Mouse (Mus musculus) Patski (cell line): ENCODE measurements around the gene Fam122a. TPM values are rescaled to one million over a fixed set of nuclear protein-coding genes. Genes with fewer than 3 reads are reported as not detected.

Experiments used
- ATAC-seq: fragments of 100-300 bp; one replicate; pipeline ENCODE4 v1.8.0; 2021
- CTCF ChIA-PET: fragments of 350-600 bp; sonication (Branson Sonifier 250); formaldehyde crosslinking; loops from one replicate; lab custom pipeline; 2022; ENCODE audit warnings: inconsistent platforms; lab: Charles Lee
- POLR2A ChIA-PET: fragments of 350-600 bp; sonication (Branson Sonifier 250); formaldehyde crosslinking; loops from one replicate; lab custom pipeline; 2022; ENCODE audit warnings: antibody characterized with exemption, inconsistent platforms; lab: Charles Lee
- DNase-seq: peaks from one replicate; pipeline ENCODE4 v3.0.0-alpha.2; 2011; ENCODE audit warnings: low read depth, low spot score
- H3K27me3 ChIP-seq: fragments of 371-371 bp; one replicate; pipeline ENCODE4 v1.5.1; 2021
- CTCF ChIP-seq: fragments of 100-300 bp; IDR thresholded peaks from one replicate; pipeline ENCODE4 v1.5.1; 2021
- in situ Hi-C: fragments of 300-500 bp; cut with MboI; formaldehyde crosslinking; loops from 3 replicates; pipeline ENCODE4 v1.11.1; 2018; ENCODE audit warnings: low pct_unique_long_range_greater_than_20kb, mixed read lengths
- polyA plus RNA-seq: library from polyadenylated mRNA; unstranded; gene quantifications from one replicate; pipeline ENCODE4 v1.2.3, GENCODE M21; 2021

Gene Fam122a
- polyA plus RNA-seq, 1 experiment from 2014 or later = 29.6 TPM

DNA sequence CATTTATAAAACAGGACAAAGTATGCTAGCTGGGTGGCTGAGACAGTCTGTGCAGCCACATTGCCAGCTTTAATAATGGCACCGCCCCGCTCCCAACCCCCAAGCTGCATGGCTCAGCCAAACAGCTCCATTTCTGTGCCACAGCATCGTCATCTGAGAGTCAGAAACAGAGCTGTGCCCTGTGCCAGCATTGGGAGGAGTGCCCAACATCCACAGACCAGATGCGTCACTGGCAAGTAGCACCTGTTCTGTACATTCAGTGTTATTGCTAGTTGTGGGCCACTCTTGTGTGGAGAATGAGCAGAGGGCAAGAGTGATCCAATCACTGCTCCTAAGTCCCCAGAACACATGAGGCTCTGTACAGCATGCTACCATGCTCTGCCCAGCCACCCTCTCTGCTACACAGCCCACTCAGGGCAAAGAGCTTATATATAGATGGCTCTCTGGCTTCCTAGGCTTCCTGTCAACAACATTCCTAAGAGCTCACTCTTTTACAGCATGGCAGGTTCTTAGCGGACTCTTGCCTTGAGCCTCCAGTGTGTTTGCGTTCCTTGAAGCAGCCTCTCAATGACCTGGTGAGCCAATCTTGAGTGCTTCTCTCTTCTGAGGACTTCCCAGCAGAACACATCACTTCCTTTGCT lies 20.4 kb downstream of the Fam122a start:
- in situ Hi-C loops = no loop called here
- CTCF ChIA-PET = interaction anchor here (1.5 kb wide), 1 partner anchor 14 kb away, joined by 5 read pairs; no protein-coding TSS in a partner anchor
- H3K27me3 ChIP-seq = peaks cover 44% of the 10 kb centered on the region
- no peak for TF ChIP-seq CTCF
- POLR2A ChIA-PET = no interaction called here
- no peak for ATAC-seq
- DNase-seq = no peak

DNA sequence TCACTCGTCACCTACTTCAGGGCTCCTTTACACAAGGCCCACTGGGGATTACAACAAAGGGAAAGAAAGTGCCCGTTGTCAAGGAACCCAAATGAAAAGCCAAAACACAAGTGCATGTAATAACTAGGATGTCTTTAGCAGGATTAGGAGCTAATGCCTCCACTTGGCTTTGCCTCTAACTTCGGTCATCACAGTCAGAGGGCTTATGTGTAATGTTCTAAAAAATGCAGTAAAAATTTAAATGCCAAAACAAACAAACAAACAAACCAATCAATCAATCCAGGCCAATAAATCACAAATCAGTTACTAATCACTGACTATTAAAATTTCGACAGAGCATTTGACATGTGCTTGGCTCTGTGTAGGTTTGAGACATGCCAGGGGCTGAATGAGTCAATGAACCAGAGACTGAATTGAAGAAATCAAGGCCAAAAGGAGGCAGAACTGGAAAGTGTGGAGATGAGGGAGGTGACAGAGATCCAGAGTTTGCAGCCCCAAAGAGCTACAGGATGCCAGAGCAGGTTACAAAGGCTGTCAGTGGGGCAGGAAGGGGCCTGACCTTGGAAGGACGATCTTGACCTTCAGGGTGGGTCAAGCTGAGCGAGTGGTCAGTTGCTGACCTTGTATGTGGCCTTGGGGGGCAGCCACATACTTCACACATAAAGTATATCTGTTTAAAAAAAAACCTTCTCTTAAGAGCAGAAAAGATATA lies 21.8 kb downstream of the Fam122a start:
- ChIA-PET POLR2A (no interaction called here), CTCF (interaction anchor here (1.5 kb wide), 1 partner anchor 16 kb away, joined by 5 read pairs; no protein-coding TSS in a partner anchor)
- in situ Hi-C loops = no loop called here
- DNase-seq = no peak
- peaks cover 32% of the 10 kb centered on the region for H3K27me3 ChIP-seq
- TF ChIP-seq CTCF = no peak
- no peak for ATAC-seq

DNA sequence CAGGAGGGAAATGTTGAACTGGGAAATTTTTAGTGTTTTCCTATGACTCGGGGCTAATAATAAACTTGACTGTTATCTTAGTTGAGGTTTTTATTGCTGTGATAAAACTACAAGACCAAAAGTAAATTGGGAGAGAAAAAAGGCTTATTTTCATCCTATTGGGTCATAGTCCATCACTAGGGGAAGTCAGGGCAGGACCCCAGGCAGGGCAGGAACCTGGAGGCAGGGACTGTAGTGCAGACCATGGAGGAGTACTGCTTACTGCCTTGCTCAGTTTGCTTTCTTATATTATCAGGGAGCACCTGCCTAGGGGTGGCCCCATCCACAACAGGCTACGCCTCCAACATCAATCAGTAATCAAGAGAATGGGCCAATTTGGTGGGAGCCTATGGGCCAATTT lies 22.7 kb downstream of the Fam122a start:
- TF ChIP-seq CTCF = no peak
- peaks cover 27% of the 10 kb centered on the region for H3K27me3 ChIP-seq
- CTCF ChIA-PET = no interaction called here
- in situ Hi-C loops = no loop called here
- POLR2A ChIA-PET = no interaction called here
- ATAC-seq (no peak), DNase-seq (no peak)

DNA sequence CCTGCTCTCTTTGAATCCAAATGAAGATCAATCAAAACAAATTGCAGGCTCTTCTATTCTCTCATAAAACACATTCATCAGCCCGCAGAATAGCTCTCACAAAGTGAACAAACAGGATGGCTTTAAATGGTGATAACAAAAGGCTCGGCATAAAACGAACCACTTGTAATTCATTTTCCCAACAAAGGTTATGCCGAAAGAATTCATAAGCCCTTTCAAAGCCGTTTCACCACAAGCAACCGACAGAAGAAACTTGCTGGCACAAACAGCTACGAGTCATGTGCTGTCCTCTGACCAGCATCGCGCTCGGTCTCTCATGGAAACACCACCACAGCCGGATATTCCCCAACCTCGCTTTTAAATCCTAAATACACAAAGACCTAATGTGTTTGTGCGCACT lies 23.8 kb downstream of the Fam122a start:
- ChIA-PET POLR2A (no interaction called here), CTCF (interaction anchor here (1.4 kb wide), 1 partner anchor 18 kb away, joined by 3 read pairs; no protein-coding TSS in a partner anchor)
- DNase-seq (no peak), ATAC-seq (no peak)
- TF ChIP-seq CTCF = no peak
- H3K27me3 ChIP-seq = peaks cover 22% of the 10 kb centered on the region
- in situ Hi-C loops = no loop called here

DNA sequence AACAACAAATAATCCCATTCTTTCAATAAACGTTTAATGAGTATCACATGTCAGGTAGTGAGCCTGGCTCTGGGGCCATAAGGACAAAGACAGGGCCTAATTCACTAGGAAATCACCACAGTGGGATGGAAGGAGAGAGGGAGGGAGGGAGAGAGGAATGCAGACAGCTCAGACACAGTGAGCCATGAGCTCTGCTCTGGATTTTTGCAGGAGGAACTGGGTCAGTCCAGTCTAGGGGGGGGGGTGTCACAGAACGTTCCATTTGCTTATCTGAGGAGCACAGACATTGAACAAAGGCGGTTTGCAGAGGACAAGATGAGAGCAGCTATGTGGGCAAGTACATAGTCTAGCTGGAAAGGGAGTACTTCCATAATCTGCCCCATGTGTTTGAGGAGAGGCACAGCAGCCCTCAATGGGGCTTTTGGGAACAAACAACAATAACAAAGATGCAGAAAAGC lies 24.7 kb downstream of the Fam122a start:
- TF ChIP-seq CTCF = no peak
- ChIA-PET POLR2A (interaction anchor here (0.6 kb wide), 1 partner anchor 562 kb away, joined by 8 read pairs; no protein-coding TSS in a partner anchor), CTCF (interaction anchor here (0.8 to 1.6 kb wide), 4 partner anchors 13 to 475 kb away, joined by 3 to 5 read pairs (median 3); no protein-coding TSS in a partner anchor)
- ATAC-seq (no peak), DNase-seq (no peak)
- peaks cover 24% of the 10 kb centered on the region for H3K27me3 ChIP-seq
- in situ Hi-C loops = no loop called here

GRCm38 (mm10) chr19:24451626-24452025 lies 25.5 kb downstream of the Fam122a start:
- H3K27me3 ChIP-seq = peaks cover 24% of the 10 kb centered on the region
- ATAC-seq = no peak
- DNase-seq = no peak
- in situ Hi-C loops = no loop called here
- CTCF ChIA-PET = interaction anchor here (0.8 to 1.6 kb wide), 3 partner anchors 12 to 475 kb away, joined by 3 to 5 read pairs (median 3); no protein-coding TSS in a partner anchor
- POLR2A ChIA-PET = interaction anchor here (0.7 kb wide), 1 partner anchor 107 kb away, joined by 4 read pairs; no protein-coding TSS in a partner anchor
- no peak for TF ChIP-seq CTCF

GRCm38 (mm10) chr19:24450740-24451139 lies 26.4 kb downstream of the Fam122a start:
- no peak for ATAC-seq

GRCm38 (mm10) chr19:24444322-24444721 lies 32.8 kb downstream of the Fam122a start:
- no peak for DNase-seq
- peaks cover 17% of the 10 kb centered on the region for H3K27me3 ChIP-seq
- ChIA-PET CTCF (interaction anchor here (0.6 to 1.4 kb wide), 2 partner anchors 14 to 61 kb away, joined by 3 read pairs; no protein-coding TSS in a partner anchor), POLR2A (no interaction called here)
- in situ Hi-C loops = no loop called here
- ATAC-seq = no peak
- TF ChIP-seq CTCF = no peak

More at GRCm38 (mm10) chr19:24450740-24451139, 26.4 kb downstream of the Fam122a start:
- in situ Hi-C loops = no loop called here
- ChIA-PET POLR2A (no interaction called here), CTCF (no interaction called here)
- TF ChIP-seq CTCF = no peak
- no peak for DNase-seq
- H3K27me3 ChIP-seq = peaks cover 24% of the 10 kb centered on the region

- POLR2A ChIA-PET = no interaction called here
- CTCF ChIA-PET = interaction anchor here (1.1 to 1.7 kb wide), 2 partner anchors 9 to 12 kb away, joined by 5 read pairs; no protein-coding TSS in a partner anchor
- no peak for TF ChIP-seq CTCF
- H3K27me3 ChIP-seq = peaks cover 23% of the 10 kb centered on the region
- ATAC-seq = no peak
- DNase-seq = no peak
- in situ Hi-C loops = no loop called here
Measured at GRCm38 (mm10) chr19:24439715-24440114, 37.4 kb downstream of the Fam122a start.

DNA sequence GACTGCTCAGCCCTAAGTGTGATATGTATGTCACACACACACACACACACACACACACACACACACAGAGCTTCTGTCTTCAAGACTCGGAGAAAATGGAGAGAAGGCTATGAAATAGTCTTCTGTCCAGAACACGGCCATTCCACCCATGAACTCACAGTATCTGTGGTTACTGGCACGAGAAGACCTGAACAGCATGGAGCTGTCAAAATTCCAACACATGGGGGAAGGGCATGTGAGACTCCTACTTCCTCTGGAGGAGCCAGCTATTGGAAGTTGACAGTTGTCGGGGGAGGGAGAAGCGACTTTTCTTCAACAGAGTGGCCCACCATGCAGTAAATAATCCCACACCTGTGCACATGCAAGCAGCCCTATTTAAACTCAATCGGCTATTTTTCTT lies 42.9 kb downstream of the Fam122a start:
- peaks cover 43% of the 10 kb centered on the region for H3K27me3 ChIP-seq
- ATAC-seq (no peak), DNase-seq (no peak)
- ChIA-PET POLR2A (no interaction called here), CTCF (no interaction called here)
- in situ Hi-C loops = no loop called here
- TF ChIP-seq CTCF = no peak
